Mouse (Mus musculus): ENCODE measurements around the gene Ephx4. TPM values are rescaled to one million over a fixed set of nuclear protein-coding genes. Genes with fewer than 3 reads are reported as not detected.

Gene Ephx4
- polyA plus RNA-seq, 1 experiment from 2014 or later: 1.5 TPM

GRCm38 (mm10) chr5:107394437-107394836, 8.1 kb upstream of the Ephx4 start:
- Histone ChIP-seq H3K4me2 (replicated peaks) (no peak overlapping the region), H3K4me1 (no peaks in the 10 kb centered on the region), H3K9me3 (no peaks in the 10 kb centered on the region), H3K4me3 (no peak overlapping the region), H3K27me3 (replicated peaks) (no peaks in the 10 kb centered on the region), H3K9ac (no peak overlapping the region), H3K27ac (no peak overlapping the region), H3K36me3 (no peaks in the 10 kb centered on the region)
- WGBS: 59% methylated on average over 2 of the region's 2 CpGs
- no peak for ATAC-seq (ENCODE audit: low FRiP score, low read depth)

GRCm38 (mm10) chr5:107403011-107403946, 743 bp downstream of the Ephx4 start:
- H3K27ac ChIP-seq: no peak overlapping the region
- peak overlapping the region; percentile 61 for H3K9ac ChIP-seq
- no peaks in the 10 kb centered on the region for H3K36me3 ChIP-seq
- peak overlapping the region; percentile 58 for H3K4me3 ChIP-seq
- peak overlapping the region; percentile 98 for H3K4me2 ChIP-seq (replicated peaks)
- H3K9me3 ChIP-seq: no peaks in the 10 kb centered on the region
- 0 out of 2 replicates have a peak, but pooled peaks cover 4% of the 10 kb centered on the region for H3K4me1 ChIP-seq
- peaks cover 27% of the 10 kb centered on the region for H3K27me3 ChIP-seq (replicated peaks)
- WGBS: under 1% methylated on average over 74 of the region's 80 CpGs
- peak; percentile 76 for ATAC-seq (ENCODE audit: low FRiP score, low read depth)

GRCm38 (mm10) chr5:107403947-107404684, 1.6 kb downstream of the Ephx4 start:
- no peak for ATAC-seq (ENCODE audit: low FRiP score, low read depth)

GRCm38 (mm10) chr5:107405361-107405760, 2.8 kb downstream of the Ephx4 start:
- Histone ChIP-seq H3K36me3 (no peaks in the 10 kb centered on the region), H3K4me2 (replicated peaks) (no peak overlapping the region), H3K9ac (no peak overlapping the region), H3K9me3 (no peaks in the 10 kb centered on the region), H3K4me3 (no peak overlapping the region), H3K27me3 (replicated peaks) (peaks cover 27% of the 10 kb centered on the region), H3K4me1 (0 out of 2 replicates have a peak, but pooled peaks cover 4% of the 10 kb centered on the region), H3K27ac (no peak overlapping the region)
- no peak for ATAC-seq (ENCODE audit: low FRiP score, low read depth)
- 80% methylated on average over 4 of the region's 4 CpGs for WGBS

More at GRCm38 (mm10) chr5:107403947-107404684, 1.6 kb downstream of the Ephx4 start:
- no peak overlapping the region for H3K27ac ChIP-seq
- H3K4me3 ChIP-seq: peak overlapping the region; percentile 58
- 30% methylated on average over 12 of the region's 12 CpGs for WGBS
- H3K27me3 ChIP-seq (replicated peaks): peaks cover 27% of the 10 kb centered on the region
- 0 out of 2 replicates have a peak, but pooled peaks cover 4% of the 10 kb centered on the region for H3K4me1 ChIP-seq
- peak overlapping the region; percentile 61; the same call in 1 of the 2 replicates for H3K9ac ChIP-seq
- no peaks in the 10 kb centered on the region for H3K9me3 ChIP-seq
- peak overlapping the region; percentile 98 for H3K4me2 ChIP-seq (replicated peaks)
- H3K36me3 ChIP-seq: no peaks in the 10 kb centered on the region

GRCm38 (mm10) chr5:107410305-107410704, 7.8 kb downstream of the Ephx4 start:
- no peak overlapping the region for H3K4me3 ChIP-seq
- H3K4me2 ChIP-seq (replicated peaks): no peak overlapping the region
- WGBS: 88% methylated on average over 1 of the region's 1 CpGs
- no peak overlapping the region for H3K9ac ChIP-seq
- no peaks in the 10 kb centered on the region for H3K9me3 ChIP-seq
- no peaks in the 10 kb centered on the region for H3K4me1 ChIP-seq
- H3K36me3 ChIP-seq: no peaks in the 10 kb centered on the region
- no peak for ATAC-seq (ENCODE audit: low FRiP score, low read depth)
- no peak overlapping the region for H3K27ac ChIP-seq
- peaks cover under 1% of the 10 kb centered on the region; the same call in 1 of the 2 replicates for H3K27me3 ChIP-seq (replicated peaks)

GRCm38 (mm10) chr5:107411326-107411725, 8.8 kb downstream of the Ephx4 start:
- 70% methylated on average over 4 of the region's 4 CpGs for WGBS
- no peak overlapping the region for H3K27ac ChIP-seq
- H3K27me3 ChIP-seq (replicated peaks): no peaks in the 10 kb centered on the region
- no peaks in the 10 kb centered on the region for H3K4me1 ChIP-seq
- no peaks in the 10 kb centered on the region for H3K9me3 ChIP-seq
- H3K4me2 ChIP-seq (replicated peaks): no peak overlapping the region
- H3K36me3 ChIP-seq: no peaks in the 10 kb centered on the region
- no peak overlapping the region for H3K9ac ChIP-seq
- ATAC-seq (ENCODE audit: low FRiP score, low read depth): no peak
- H3K4me3 ChIP-seq: no peak overlapping the region

- H3K27ac ChIP-seq: no peak overlapping the region
- no peak overlapping the region for H3K4me3 ChIP-seq
- H3K36me3 ChIP-seq: no peaks in the 10 kb centered on the region
- WGBS: 78% methylated on average over 2 of the region's 2 CpGs
- no peaks in the 10 kb centered on the region for H3K4me1 ChIP-seq
- H3K9ac ChIP-seq: no peak overlapping the region
- no peak overlapping the region for H3K4me2 ChIP-seq (replicated peaks)
- no peaks in the 10 kb centered on the region for H3K27me3 ChIP-seq (replicated peaks)
- H3K9me3 ChIP-seq: no peaks in the 10 kb centered on the region
- no peak for ATAC-seq (ENCODE audit: low FRiP score, low read depth)
Measured at GRCm38 (mm10) chr5:107412285-107412684, 9.7 kb downstream of the Ephx4 start.

GRCm38 (mm10) chr5:107415098-107415497, 12.6 kb downstream of the Ephx4 start:
- no peak overlapping the region for H3K4me2 ChIP-seq (replicated peaks)
- no peaks in the 10 kb centered on the region for H3K27me3 ChIP-seq (replicated peaks)
- H3K4me1 ChIP-seq: no peaks in the 10 kb centered on the region
- no peaks in the 10 kb centered on the region for H3K9me3 ChIP-seq
- WGBS: 90% methylated on average over 2 of the region's 2 CpGs
- ATAC-seq (ENCODE audit: low FRiP score, low read depth): no peak
- H3K36me3 ChIP-seq: no peaks in the 10 kb centered on the region
- H3K9ac ChIP-seq: no peak overlapping the region
- no peak overlapping the region for H3K27ac ChIP-seq
- H3K4me3 ChIP-seq: no peak overlapping the region

GRCm38 (mm10) chr5:107421676-107422075, 19.1 kb downstream of the Ephx4 start:
- Histone ChIP-seq H3K4me3 (no peak overlapping the region), H3K4me1 (no peaks in the 10 kb centered on the region), H3K9ac (no peak overlapping the region), H3K27me3 (replicated peaks) (no peaks in the 10 kb centered on the region), H3K36me3 (no peaks in the 10 kb centered on the region), H3K27ac (no peak overlapping the region), H3K4me2 (replicated peaks) (no peak overlapping the region), H3K9me3 (no peaks in the 10 kb centered on the region)
- 75% methylated on average over 1 of the region's 1 CpGs for WGBS
- no peak for ATAC-seq (ENCODE audit: low FRiP score, low read depth)

GRCm38 (mm10) chr5:107431249-107431648, 28.7 kb downstream of the Ephx4 start, which contains the start of gene Lpcat2b:
Gene Lpcat2b (plus strand): TSS chr5:107431549.
- H3K9ac ChIP-seq: no peak within 1 kb of the TSS

GRCm38 (mm10) chr5:107434001-107434400, 31.5 kb downstream of the Ephx4 start:
- Histone ChIP-seq H3K27me3 (replicated peaks) (no peaks in the 10 kb centered on the region), H3K27ac (no peak overlapping the region), H3K9me3 (no peaks in the 10 kb centered on the region), H3K36me3 (no peaks in the 10 kb centered on the region), H3K4me2 (replicated peaks) (no peak overlapping the region), H3K9ac (no peak overlapping the region), H3K4me1 (peaks cover 5% of the 10 kb centered on the region), H3K4me3 (no peak overlapping the region)
- WGBS: 84% methylated on average over 5 of the region's 5 CpGs
- ATAC-seq (ENCODE audit: low FRiP score, low read depth): no peak

More at GRCm38 (mm10) chr5:107431249-107431648, 28.7 kb downstream of the Ephx4 start, which contains the start of gene Lpcat2b:
- Histone ChIP-seq H3K27me3 (replicated peaks) (no peaks in the 10 kb centered on the region), H3K27ac (no peak within 1 kb of the TSS), H3K36me3 (no peaks in the 10 kb centered on the region), H3K4me3 (no peak within 1 kb of the TSS), H3K4me1 (no peaks in the 10 kb centered on the region), H3K4me2 (replicated peaks) (no peak within 1 kb of the TSS), H3K9me3 (no peaks in the 10 kb centered on the region)
- ATAC-seq (ENCODE audit: low FRiP score, low read depth): no peak
- WGBS: 80% methylated on average over 3 of the region's 3 CpGs

GRCm38 (mm10) chr5:107436185-107436584, 33.6 kb downstream of the Ephx4 start:
- peaks cover 5% of the 10 kb centered on the region for H3K4me1 ChIP-seq
- H3K9me3 ChIP-seq: no peaks in the 10 kb centered on the region
- no peak overlapping the region for H3K27ac ChIP-seq
- no peaks in the 10 kb centered on the region for H3K27me3 ChIP-seq (replicated peaks)
- ATAC-seq (ENCODE audit: low FRiP score, low read depth): no peak
- 91% methylated on average over 6 of the region's 6 CpGs for WGBS
- H3K4me2 ChIP-seq (replicated peaks): no peak overlapping the region
- no peak overlapping the region for H3K9ac ChIP-seq
- no peaks in the 10 kb centered on the region for H3K36me3 ChIP-seq
- no peak overlapping the region for H3K4me3 ChIP-seq

Data from neural tube, embryonic 12.5 days (tissue).